Mouse (Mus musculus) stomach, postnatal 0 days (tissue): ENCODE data around the gene Hmx2.

Source experiments
- CTCF ChIP-seq: IDR thresholded peaks from 2 replicates; pipeline ENCODE4 v1.5.1; 2016; ENCODE audit warnings: antibody characterized with exemption, low read depth, mild to moderate bottlenecking, moderate library complexity
- EP300 ChIP-seq: optimal IDR thresholded peaks from 2 replicates; pipeline ENCODE3; 2016; ENCODE audit warnings: antibody characterized with exemption

DNA sequence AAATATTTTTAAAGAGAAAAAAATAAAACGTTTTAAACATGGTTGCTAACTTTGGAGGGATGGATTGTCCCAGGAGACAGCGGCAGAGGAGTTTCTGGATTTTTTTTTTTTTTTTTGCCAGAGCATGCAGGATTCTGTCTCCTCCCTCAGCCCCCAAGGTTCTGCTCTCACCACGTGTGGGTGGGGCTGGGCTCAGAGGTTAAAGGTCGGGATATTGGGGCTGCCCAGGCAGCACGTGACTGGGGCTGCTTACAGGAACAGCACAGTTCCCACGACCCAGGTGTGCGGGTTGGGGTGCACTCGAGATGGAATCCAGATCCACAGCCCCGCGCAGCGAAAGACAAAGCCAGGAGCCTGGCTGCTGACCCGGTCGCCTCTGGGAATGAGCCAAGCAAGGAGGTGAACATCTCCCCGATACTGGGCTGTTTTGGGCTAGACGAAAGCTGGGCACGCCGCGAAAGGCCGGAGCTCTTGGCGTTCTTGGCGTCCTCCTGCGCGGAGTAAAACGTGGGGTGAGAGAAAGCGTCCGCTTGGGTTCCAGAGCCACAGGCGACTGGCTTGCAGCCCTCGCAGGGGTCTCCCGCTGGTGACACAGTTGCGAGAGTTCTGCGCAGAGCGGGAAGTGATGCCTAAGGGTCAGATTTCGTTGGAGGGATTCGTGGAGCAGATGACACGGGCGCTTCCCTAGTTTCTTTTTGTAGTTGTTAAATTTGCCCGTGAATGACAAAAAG is 8.1 kb downstream of the Hmx2 start:
- TF ChIP-seq CTCF (no peak), EP300 (no peak)
